Mouse (Mus musculus): ENCODE measurements around the gene Ermap. TPM values are rescaled to one million over a fixed set of nuclear protein-coding genes. Genes with fewer than 3 reads are reported as not detected.

The Ermap gene
- total RNA-seq, 2 experiments from 2014 or later, result 0.40 to 1.0 TPM

DNA sequence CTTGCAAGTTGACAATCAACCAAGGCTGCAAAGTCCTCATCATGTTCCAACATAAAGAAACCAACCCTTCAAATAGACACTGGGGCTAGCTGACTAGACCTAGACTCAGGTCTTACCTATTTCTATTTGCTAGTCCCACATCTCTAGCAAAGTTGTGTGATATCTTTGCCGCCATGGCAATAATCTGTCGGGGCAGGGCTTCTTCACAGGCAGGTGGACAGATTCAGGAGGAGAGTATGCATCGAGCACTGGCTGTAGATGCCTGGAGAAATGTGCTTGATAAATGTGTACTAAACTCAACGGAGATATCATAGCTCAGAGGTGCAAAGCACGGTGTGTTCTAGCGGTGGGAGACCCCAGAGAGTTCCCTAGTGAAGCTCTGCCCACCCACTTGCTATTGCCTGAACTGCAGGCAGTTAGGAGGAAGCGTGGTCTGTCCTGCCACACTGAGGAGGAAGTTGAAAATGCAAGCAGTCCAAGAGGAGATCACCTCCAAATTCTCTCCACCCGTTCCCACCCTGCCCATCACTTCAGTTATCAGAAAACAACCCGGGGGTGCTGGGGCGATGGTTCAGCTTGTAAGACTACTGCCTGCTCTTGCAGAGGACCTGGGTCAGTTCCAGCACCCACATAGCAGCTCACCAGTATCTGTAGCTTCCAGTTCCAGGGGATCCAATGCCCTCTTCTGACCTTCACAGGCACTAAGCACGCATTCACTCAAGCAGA lies 1.6 kb downstream of the Ermap start:
- intact Hi-C loops (cut with DNase I), result no loop called here
- DNase-seq, result no peak

DNA sequence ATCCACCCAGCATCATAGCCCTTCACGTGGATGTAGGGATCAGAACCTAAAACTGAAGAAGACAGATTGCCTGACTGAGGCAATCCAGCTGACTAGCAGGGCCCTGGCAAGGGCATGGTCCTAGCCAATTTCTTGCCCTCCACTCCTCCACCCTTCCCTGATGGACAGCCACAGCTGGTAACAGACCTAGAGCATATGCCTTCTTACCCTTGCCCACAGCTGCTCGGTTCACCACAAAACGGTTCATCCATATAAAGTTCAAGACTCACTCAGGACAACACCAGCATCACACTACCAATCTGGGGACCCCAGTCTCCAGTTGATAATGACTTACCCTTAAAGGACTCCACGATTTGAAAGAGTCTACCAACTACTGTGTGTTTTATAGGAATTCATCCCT lies 4.0 kb downstream of the Ermap start:
- intact Hi-C loops (cut with DNase I), result no loop called here
- DNase-seq, result no peak

DNA sequence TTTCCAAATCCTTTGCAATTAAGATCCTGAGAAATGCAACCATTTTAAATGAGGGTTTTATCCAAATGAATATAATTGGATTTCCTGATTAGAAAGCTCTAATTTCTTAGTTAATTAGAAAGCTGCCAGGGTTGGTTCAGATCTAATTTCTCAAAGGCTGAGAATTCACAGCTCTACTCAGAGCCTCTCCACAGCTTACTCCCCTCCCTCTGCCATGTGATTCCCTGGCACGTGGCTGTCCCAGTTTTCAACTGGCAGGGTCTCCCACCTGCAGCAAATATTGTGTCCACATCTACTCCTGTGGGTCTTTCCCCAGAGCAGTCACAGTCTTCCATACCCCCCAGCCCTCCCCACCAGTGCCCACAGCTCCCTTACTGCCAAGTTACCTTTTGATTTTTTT lies 6.3 kb downstream of the Ermap start:
- DNase-seq, result no peak
- intact Hi-C loops (cut with DNase I), result no loop called here

DNA sequence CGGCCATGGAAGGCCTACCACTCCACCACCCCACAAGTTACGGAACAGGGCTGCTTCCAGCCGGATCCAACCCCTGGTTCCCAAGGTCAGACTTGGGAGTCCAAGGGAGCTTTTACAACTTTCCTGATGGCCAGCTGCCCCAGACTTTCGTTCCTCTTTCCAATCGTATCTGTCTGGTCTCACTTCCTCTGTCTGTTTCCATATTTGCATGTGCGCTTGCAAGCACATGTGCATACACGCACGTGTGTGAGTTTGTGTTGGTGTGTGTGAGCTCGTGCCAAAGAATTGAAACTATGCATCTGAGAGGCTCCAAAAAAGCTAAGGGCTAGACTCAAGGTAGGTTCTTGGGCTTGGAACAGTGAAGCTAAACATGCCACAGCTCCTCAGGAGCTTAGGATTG lies 8.4 kb downstream of the Ermap start:
- DNase-seq, result no peak
- intact Hi-C loops (cut with DNase I), result no loop called here

DNA sequence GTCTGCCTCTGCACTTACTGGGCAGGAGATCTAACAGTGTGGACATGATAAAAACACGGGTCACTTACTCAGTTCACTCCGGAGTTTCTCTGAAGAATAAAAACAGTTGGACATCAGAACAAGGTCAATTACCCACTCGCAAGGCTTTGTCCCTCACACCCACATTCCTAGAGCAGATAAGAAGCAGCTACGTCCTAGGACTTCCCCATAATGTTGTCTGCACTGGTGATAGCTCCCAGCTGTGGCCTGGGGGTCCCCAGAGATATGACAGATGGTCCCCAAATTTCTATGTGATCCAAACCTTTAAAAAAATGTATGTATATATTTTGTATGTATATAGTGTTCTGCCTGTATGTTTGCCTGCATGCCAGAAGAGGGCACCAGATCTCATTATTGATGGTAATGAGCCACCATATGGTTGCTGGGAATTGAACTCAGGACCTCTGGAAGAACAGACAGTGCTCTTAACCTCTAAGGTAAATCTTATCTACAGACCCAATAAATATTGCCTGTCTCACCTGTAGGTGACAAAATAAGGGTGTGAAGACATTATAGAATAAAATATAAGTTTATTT lies 9.6 kb downstream of the Ermap start:
- intact Hi-C loops (cut with DNase I), result no loop called here
- DNase-seq, result no peak

DNA sequence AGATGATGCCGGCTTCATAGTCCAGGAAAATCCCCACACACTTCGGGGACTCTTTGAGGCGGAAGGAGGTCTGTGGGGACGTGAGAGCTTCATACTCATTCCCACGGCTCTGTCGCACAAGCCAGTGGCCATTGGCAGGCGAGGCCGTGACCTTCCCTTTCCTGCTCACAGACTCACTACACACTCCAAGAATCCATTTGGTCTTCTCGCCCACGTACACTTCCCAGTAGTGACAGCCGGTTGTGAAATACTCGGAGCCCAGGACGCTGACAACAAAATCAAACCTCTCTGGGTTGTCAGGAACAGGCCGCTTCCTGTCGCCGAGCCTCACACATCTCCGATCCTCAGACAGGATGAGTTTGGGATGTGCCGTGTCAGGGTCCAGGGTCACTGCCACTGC lies 11.5 kb downstream of the Ermap start:
- DNase-seq, result no peak
- intact Hi-C loops (cut with DNase I), result no loop called here

DNA sequence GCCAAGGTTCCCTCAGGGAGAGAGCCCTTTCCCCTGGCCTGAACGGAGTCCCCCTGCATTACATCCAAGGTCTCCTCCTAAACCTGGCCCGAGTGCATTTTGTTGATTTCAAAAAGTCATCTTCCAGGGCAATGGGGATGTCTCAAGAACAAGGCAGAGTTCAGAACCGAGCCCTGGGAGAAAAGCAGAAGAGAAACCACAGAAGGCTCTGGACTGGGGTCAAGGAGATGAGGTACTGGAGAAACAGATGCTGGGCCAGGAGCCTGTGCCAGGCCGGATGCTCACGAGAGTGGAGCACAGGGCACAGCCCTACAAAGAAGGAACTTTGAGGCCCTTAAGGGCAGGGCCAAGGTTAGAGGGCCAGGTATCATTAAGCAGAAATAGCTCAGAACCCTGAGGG lies 12.1 kb downstream of the Ermap start:
- DNase-seq, result no peak
- intact Hi-C loops (cut with DNase I), result no loop called here

DNA sequence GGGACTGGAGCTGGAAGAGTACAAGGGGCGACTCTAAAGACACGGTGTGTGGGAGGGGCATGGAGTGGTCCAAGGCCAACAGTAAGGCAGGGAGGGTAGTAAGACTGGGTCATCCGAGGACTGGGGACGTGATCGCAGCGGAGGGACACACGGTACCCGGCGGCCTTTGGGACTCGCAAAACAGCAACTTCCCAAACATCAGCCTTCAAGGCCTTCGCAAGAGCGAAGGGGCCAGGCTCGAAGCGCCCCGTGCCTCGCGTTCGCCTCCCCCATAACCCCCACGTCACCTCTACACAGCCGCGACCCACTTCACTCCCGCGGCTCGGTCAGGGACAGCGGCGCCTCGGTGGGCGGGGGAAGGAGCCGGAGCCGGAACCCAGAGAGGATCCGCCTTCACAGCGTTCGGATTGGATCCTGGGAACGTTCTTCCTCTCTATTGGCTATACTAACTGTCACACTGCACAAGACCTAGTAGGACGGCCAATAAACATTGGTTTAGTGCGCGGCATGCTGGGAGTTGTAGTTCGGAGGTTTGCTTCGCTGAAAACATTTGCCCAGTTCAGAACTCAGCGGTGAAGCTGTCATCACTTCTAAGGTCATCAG lies 15.9 kb downstream of the Ermap start, which contains the start of gene Zfp691:
TSS of gene Zfp691 (minus strand) at position 345 of the 603 bp plus-strand sequence.
- DNase-seq, result peak; percentile 94
- intact Hi-C loops (cut with DNase I), result no loop called here

DNA sequence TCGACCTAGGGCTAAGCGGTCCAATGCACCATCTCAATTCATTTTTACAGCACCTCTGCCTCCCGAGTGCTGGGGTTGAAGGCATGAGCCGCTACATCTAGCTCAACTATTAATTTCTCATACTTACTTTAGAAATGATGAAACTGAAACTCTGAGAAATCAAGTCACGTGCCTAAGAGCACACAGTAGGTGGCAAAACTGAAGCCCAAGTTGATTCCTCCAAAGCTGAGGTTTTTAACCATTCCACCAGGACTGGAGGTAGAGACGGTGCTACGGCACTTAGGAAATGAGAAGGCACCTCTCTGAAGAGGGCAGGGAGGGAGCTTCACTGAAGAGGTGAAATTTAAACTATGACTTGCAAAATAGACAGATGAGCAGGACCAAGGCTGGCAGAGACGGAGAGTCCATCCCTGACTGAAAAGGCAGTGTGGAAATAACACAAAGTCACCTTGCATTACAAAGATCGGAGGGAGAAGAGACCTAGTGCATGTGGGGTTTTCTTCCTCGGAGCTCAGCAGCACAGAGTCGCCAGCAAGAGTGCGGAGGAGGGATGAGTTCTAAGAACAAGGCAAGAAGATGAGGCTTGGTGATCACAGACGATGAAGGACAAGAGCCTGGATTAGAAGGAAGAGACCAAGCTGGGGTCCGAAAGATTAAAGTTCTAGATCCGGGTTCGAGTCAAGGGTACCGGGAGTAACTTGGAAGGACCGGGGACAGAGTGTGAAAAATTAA lies 16.7 kb downstream of the Ermap start:
- intact Hi-C loops (cut with DNase I), result no loop called here
- DNase-seq, result no peak

DNA sequence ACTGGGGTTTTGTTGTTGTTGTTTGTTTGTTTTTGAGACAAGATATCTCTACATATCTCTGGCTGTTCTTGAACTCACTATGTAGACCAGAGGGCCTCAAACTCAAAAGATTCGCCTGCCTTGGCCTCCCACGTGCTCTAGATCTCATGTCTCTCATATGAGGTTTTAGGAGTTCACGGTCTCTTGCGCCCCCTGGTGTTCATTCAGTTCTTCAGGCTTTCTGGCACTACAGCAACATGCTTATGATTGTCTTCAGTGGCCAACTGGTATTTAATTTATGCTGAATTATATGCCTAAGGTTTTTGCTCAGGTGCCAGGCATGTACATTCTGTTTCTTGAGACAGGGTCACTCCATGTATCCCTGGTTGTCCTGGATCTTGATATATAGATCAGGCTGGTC lies 22.1 kb downstream of the Ermap start:
- intact Hi-C loops (cut with DNase I), result loop anchor here (1.0 kb wide), 1 partner anchor 162 kb away; no protein-coding TSS in a partner anchor
- peak; percentile 85 for DNase-seq

DNA sequence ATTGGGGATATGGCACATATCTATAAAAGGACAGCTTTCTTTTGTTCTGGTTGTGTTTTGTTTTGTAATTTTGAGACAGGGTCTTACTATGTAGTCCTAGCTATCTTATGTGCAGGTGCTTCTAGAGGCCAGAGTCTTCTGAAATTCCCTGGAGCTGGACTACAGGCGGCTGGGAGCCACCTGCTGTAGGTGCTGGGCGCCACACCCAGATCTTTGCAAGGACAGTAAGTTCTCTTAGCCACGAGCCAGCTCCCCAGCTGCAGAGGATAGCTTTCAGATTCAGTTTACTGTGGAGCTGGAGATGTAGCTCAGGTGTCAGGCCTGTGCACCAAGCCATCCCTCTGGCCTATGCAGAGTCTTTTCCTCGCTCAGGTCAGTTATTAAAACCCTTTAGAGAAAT lies 22.7 kb downstream of the Ermap start:
- DNase-seq, result no peak
- intact Hi-C loops (cut with DNase I), result loop anchor here (1.0 kb wide), 1 partner anchor 162 kb away; no protein-coding TSS in a partner anchor

DNA sequence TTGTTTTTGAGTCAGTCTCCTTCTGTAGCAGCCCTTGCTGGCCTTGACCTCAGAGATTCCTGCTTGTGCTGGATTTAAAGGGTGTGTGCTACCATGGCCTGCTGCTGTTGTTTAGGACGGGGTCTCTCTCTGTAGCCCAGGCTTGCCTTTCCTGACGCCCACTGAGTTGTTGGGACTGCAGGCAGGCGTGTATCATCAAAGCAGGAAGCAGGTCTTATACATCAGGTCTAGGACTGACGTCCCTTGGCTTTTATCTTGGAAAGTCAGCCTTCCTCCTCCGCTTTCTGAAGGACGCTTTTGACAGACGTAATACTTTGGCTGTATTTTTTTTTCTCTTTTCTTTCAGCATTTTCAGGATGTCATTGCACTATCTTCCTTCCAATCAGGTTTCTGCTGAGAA lies 23.9 kb downstream of the Ermap start:
- DNase-seq, result no peak
- intact Hi-C loops (cut with DNase I), result no loop called here

DNA sequence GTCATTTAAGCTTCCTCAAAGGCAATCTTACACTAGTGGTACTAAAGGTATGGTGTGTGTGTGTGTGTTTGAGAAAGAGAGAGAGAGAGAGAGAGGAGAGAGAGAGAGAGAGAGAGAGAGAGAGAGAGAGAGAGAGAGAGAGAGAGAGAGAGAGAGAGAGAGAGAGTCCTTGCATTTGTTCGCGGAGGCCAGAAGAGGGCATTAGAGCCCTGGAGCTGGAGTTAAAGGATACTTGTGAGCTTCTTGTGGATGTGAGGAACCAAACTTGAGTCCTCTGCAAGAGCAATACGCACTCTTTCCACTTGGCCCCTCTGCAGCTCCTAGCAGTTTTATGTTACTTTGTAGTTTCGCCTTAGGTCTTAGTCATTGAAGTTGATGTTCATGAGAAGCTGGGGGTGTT lies 26.8 kb downstream of the Ermap start:
- intact Hi-C loops (cut with DNase I), result no loop called here
- DNase-seq, result no peak

DNA sequence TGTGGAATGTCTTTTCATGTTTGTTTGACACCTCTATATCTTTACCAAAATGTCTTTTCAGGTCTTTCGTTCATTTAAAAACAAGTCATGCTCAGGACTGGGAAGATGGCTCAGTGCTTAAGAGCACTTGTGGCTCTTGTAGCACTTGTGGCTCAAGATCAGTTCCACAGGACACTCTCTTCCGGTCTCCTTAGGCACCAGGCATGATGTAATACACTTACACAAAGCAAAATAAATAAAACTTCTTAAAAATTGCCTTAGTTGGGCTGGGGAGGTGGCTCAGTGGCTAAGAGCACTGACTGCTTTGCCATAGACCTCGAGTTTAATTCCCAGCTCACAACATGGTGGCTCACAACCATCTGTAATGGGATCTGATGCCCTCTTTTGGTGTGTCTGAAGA lies 28.5 kb downstream of the Ermap start:
- intact Hi-C loops (cut with DNase I), result no loop called here
- no peak for DNase-seq

DNA sequence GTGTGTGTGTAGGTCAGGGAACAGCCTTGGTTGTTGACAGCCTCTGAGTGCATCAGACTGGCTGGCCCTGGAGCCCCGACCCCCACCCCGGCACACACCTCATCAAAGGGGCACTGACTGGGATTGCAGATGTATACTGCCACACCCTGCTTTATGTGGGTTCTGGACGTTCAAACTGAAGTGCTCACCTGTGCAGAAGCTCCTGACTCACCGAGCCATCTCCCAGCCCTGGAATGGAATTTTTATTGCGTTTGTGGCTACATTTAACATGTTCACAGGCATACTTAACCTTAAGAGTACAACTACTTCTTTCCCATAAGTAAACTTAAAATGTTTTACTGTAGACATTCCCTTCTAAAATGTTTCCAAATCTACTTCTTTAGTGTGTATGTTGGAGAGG lies 31.9 kb downstream of the Ermap start:
- no peak for DNase-seq
- intact Hi-C loops (cut with DNase I), result no loop called here

DNA sequence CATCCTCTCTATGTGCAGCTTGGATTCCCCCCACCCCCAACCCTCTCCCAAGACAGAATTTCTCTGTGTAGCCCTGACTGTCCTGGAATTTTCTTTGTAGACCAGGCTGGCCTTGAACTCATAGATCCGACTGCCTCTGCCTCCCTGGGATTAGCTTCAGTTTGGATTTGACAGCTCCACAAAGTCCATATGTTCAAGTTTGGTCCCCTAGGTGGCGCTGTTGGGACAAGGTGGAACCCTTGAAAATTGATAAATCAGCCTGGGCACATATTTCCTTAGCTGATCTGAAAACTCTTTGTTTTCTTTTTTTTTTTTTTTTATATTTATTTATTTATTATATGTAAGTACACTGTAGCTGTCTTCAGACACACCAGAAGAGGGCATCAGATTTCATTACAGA lies 32.6 kb downstream of the Ermap start:
- intact Hi-C loops (cut with DNase I), result no loop called here
- DNase-seq, result peak; percentile 67

DNA sequence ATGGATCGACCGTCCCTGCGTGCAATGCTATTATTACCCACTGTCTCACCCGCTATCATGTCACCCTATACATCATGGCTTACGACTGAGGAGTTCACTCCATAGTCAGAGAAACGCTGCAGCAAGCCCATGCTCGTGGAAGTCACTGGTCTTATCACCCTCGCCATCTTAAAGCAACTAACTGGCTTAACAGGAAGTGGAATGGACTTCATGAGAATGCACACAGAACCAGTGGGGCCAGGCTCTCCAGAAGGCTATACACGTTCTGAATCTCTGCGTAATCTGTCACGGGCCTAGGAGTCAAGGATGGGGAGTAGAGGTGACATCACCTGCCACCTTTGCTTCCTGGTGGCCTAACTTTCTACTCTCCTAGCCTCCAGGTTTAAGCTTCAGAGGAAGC lies 41.1 kb downstream of the Ermap start:
- DNase-seq, result no peak
- intact Hi-C loops (cut with DNase I), result no loop called here

DNA sequence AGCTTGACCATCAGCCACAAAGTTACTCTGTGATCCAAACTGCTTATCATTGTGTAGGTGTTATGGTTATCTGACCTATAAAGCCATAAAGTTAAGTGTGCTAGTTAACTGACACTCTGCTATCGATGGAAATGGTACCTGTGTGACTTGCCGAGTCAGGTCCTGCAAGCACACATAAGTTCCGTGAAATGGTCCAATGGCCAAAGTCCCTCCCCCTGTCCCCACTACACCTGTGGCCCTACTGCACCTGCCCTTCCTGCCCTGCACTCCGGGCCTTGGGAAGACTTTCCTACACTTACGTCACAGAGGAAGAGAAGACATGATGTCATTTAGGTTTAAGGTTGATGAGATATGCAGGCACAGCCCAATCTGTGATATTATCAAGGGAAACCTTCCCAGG lies 42.5 kb downstream of the Ermap start:
- intact Hi-C loops (cut with DNase I), result no loop called here
- DNase-seq, result no peak

DNA sequence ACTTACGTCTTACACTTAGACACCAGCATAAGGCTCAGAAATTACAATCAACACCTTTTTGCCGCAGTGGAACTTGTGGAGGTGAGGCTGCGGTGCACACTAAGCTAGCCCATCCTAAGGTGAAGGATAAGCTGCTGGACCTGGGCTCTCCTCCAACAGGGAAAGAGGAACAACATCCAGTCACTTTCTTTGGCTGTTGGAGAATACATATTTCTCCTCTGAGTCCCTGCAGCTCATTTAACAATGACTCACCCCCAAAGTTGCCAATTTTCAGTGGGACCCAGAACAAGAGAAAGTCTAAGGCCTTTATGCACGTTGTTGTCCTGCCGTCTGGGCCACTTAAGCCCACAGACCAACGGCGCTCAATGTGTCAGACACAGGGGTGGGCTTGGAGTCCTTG lies 43.0 kb downstream of the Ermap start:
- intact Hi-C loops (cut with DNase I), result no loop called here
- DNase-seq, result no peak

DNA sequence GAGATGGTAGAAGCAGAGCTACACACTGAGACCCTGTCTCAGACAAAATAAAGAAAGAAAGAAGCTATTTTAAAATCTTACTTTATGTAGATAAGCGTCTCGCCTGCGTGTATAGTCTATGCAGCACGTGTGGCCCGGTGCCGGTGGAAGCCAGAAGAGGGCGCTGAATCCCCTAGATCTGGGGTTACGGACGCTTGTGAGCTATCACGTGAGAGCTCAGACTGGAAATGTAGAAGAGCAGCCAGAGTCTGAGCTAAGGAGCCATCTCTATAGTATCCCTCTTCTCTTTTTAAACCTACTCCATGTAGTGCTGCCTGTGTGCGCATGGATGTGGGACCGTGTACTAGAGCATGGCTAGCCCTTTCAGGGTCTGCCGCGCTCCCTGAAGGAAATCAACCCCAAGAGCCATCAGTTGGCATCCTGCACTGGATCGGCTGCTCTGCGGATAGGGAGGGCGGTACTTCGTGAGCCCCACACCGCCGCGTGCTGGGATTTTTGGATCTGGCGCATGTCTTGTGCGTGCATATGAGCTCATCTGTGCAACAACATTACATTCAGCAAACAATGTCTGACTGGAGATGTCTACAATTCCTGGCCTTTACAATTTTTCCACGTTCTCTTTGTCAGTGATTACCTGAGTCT lies 47.5 kb downstream of the Ermap start:
- intact Hi-C loops (cut with DNase I), result no loop called here
- DNase-seq, result peak; percentile 63

DNA sequence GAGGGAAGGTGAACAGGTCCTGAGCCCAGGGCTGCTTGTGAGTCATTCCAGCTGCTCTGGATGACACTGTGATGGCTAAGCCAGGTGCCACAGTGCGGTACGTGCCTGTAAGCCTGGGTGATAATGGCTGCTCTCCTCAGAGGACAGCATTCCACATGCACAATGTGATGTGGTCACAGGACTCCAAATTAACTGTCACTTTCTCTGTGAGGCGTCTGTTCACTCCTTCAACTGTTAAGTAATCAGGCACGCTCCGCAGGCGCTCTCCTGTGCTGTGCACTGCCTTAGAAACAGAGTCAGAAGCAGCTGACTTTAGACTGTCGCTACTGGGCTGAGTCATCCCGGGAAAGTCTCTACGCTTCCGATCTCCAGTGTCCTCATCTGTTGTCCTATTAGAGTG lies 48.6 kb downstream of the Ermap start:
- intact Hi-C loops (cut with DNase I), result no loop called here
- no peak for DNase-seq
